Mouse (Mus musculus) midbrain, embryonic 11.5 days (tissue): Measurements from ENCODE around the gene Ccdc47. TPM values are rescaled to one million over a fixed set of nuclear protein-coding genes. Genes with fewer than 3 reads are reported as not detected.

Experiments
- ATAC-seq: fragments of 200-750 bp; cut with Nextera tagmentation; 2 replicates; pipeline ENCODE4 v1.8.0; 2017; ENCODE audit warnings: moderate TSS enrichment, moderate library complexity; ENCODE audit not compliant: low FRiP score
- DNase-seq: peaks from one replicate; pipeline ENCODE4 v3.0.0; 2015; ENCODE audit warnings: low spot score; ENCODE audit errors: missing footprints
- H3K27ac ChIP-seq: fragments of 300-500 bp; sonication (generic); 2 replicates; pipeline ENCODE4 v1.5.1; 2014; ENCODE audit warnings: low read depth, low read length
- H3K27me3 ChIP-seq: fragments of 300-500 bp; sonication (generic); 2 replicates; pipeline ENCODE4 v1.6.1; 2014; ENCODE audit warnings: mild to moderate bottlenecking, low read length, moderate library complexity, mixed read lengths; ENCODE audit not compliant: control insufficient read depth, insufficient read depth
- H3K36me3 ChIP-seq: fragments of 300-500 bp; sonication (generic); 2 replicates; pipeline ENCODE4 v1.6.1; 2014; ENCODE audit warnings: mild to moderate bottlenecking, low read length, moderate library complexity, mixed read lengths; ENCODE audit not compliant: control insufficient read depth, insufficient read depth
- H3K4me1 ChIP-seq: fragments of 300-500 bp; sonication (generic); 2 replicates; pipeline ENCODE4 v1.6.1; 2014; ENCODE audit warnings: low read length; ENCODE audit not compliant: control insufficient read depth, insufficient read depth
- H3K4me2 ChIP-seq: fragments of 300-500 bp; sonication (generic); 2 replicates; pipeline ENCODE4 v1.6.1; 2014; ENCODE audit warnings: mild to moderate bottlenecking, moderate library complexity
- H3K4me3 ChIP-seq: fragments of 300-500 bp; sonication (generic); 2 replicates; pipeline ENCODE4 v1.5.1; 2014; ENCODE audit warnings: low read depth, low read length
- H3K9ac ChIP-seq: fragments of 300-500 bp; sonication (generic); 2 replicates; pipeline ENCODE4 v1.6.1; 2014; ENCODE audit warnings: low read length
- H3K9me3 ChIP-seq: fragments of 300-500 bp; sonication (generic); 2 replicates; pipeline ENCODE4 v1.6.1; 2016; ENCODE audit warnings: low read length; ENCODE audit not compliant: control insufficient read depth
- WGBS: fragments of 180-500 bp; shearing (Covaris S2); extraction: QIAGEN DNeasy Blood & Tissue Kit; methylation state at CpG from one replicate; pipeline ENCODE4 v1.1.7; 2014; 5-methylcytosine and 5-hydroxymethylcytosine counted together
- polyA plus RNA-seq: library from polyadenylated mRNA; unstranded; fragments of >200 nt; fragmentation: Nextera tagmentation; extraction: Ambion mirVana; gene quantifications from 2 replicates; pipeline ENCODE4 v1.2.1, GENCODE M21; 2014

The Ccdc47 gene
- polyA plus RNA-seq, 1 experiment from 2014 or later, result 74.1 TPM

DNA sequence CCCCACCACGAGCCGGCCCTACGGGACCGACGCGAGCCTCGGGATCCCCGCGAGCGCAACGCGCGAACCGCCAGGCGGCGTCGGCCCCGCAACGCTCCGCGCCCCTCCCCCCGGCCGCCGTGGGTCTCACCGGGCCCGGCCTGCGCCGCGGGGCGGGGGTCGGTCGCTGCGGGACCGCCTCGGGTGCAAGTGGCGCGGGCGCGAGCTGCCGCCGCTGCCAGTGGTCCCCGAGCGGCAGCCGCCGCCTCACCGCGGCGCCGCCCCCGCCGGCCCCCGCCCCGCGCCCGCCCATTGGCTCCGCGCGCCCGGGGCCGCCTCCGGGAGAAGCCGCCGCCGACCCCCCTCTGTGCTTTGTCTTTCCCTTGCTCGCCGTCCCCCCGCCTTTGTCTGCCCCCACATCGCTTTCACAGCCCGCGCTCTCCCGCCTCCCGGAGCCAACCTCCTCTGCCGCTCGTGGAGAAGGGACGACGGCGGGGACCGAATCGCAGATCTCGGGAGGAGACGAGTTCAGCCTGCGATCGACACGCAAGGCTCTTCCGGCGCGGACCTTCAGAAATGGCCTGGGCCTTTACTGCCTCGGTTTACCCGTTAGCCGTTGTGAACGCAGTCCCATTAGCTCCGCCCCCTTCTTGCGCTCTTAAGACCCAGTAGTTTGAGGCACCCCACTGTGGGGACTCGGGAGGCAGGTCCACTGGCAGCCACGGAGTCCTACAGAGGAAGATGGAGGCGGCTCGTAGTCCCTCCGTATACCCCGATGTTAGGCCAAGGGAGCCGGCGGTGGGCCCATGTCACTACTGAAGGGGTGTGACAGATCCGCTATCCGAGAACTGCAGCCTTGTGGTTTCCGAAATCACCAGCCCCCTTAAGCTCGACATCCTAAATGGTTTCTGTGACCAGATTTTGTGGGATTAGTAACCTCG, 56.0 kb downstream of the Ccdc47 start:
- Histone ChIP-seq H3K4me1 (peaks cover 22% of the 10 kb centered on the region), H3K36me3 (peaks cover 13% of the 10 kb centered on the region), H3K27me3 (no peaks in the 10 kb centered on the region), H3K4me3 (peak overlapping the region; percentile 83), H3K4me2 (peak overlapping the region; percentile 95), H3K9ac (peak overlapping the region; percentile 97), H3K27ac (peak overlapping the region; percentile 97), H3K9me3 (no peaks in the 10 kb centered on the region)
- WGBS, result under 1% methylated on average over 73 of the region's 106 CpGs
- ATAC-seq, result peak; percentile 79
- peak; percentile 99 for DNase-seq

DNA sequence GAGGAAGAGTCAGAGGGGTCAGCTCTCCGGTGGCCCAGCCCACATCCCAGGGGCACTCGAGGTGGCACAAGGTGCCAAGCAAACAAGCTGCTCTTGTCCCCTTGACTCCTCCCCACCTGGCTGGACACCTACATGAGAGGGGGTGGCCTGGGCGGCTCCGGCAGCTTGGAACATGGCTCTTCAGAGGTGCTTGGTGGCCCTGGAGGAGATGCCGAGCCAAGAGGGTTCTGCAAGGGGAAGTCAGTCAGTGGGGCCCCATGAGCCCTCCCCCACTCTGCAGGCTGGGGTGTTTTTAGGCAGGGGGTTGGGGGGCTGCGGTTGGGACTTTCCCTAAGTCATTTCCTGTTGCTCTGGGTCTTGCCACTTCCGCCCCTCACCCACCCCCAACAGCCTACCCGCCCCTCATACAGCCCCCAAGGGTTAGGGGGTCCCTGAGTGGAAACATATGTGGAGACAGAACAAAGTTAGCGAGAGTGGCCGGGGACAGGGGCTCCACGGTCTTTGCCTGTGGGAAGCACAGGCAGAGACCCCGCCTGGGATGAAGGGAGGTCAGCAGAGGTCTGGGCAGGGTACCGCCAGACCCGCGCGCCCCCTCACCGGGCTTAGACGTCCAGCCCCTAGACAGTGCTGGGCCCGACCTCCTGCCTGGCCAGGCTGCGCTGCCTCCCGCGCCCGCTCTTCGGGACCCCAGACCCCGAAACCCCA, 56.8 kb downstream of the Ccdc47 start:
- Histone ChIP-seq H3K36me3 (peaks cover 13% of the 10 kb centered on the region), H3K4me2 (peak overlapping the region; percentile 95), H3K27me3 (no peaks in the 10 kb centered on the region), H3K9me3 (no peaks in the 10 kb centered on the region), H3K27ac (peak overlapping the region; percentile 97), H3K4me1 (peaks cover 22% of the 10 kb centered on the region), H3K9ac (peak overlapping the region; percentile 97), H3K4me3 (peak overlapping the region; percentile 83)
- DNase-seq (peak; percentile 95), ATAC-seq (peak; percentile 73)
- under 1% methylated on average over 21 of the region's 25 CpGs for WGBS

DNA sequence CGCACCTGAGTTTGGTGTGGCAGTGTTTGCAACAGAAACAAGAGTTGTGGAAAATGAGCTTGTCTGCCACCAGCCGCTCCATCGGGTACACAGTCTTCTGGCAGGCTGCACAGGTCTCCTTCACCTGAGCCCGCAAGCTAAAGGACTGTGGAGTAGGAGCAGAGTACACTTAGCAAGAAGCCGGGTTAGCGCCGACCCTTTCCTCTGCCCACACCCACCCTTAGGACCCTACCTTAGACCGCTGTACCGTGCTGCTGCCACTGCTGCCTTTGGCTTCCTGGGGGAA, 57.3 kb downstream of the Ccdc47 start:
- DNase-seq (peak; percentile 86), ATAC-seq (no peak)

DNA sequence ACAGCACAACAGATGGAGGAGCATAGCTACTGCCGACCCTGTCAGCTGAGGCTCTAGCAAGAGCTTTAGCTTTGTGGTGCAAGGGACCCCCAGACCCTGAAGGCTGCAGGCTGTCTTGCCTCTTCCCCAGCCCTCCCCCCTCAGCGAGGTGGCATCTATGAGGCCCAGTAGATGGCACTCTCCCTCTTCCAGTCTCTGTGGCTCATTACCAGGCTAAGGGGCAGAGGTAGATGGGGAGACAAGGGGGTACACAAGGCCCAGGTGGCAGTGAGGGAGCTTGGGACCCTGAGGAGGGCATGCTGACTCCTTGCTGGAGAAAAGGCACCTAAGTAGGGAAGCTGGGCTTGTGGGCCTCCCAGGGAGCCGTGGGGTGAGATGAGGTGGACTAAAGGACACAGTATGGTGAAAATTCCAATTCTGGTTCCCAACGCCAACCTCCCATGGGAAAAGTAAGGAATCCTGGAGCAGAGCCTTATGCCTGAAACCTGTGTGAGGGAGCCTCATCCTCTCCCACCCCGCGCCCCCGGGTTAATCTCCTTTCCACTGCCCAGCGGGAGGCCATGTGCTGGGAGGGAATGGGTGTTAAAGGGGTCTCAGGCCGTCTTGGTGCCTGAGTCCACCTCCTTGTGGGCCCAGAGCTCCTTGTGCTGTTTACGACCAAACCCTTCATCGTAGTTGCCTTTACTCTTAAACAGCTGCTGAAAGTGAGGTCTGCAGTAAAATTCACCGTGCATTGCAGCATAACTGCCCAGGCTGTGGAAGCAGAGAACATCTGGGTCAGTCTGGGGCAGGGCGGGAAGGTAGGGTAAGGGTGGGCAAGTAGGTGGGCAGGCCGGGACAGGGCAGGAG, 57.8 kb downstream of the Ccdc47 start:
- Histone ChIP-seq H3K4me2 (peak overlapping the region; percentile 95), H3K36me3 (peaks cover 6% of the 10 kb centered on the region), H3K4me1 (peaks cover 22% of the 10 kb centered on the region), H3K27me3 (no peaks in the 10 kb centered on the region), H3K27ac (peak overlapping the region; percentile 97; the same call in 1 of the 2 replicates), H3K9me3 (no peaks in the 10 kb centered on the region), H3K4me3 (peak overlapping the region; percentile 83), H3K9ac (peak overlapping the region; percentile 97)
- ATAC-seq (no peak), DNase-seq (peak; percentile 90)
- 52% methylated on average over 14 of the region's 14 CpGs for WGBS

More for the DNA sequence above, 57.3 kb downstream of the Ccdc47 start:
- H3K4me3 ChIP-seq, result peak overlapping the region; percentile 83
- H3K4me2 ChIP-seq, result peak overlapping the region; percentile 95
- 51% methylated on average over 9 of the region's 9 CpGs for WGBS
- H3K9ac ChIP-seq, result peak overlapping the region; percentile 97
- peak overlapping the region; percentile 97 for H3K27ac ChIP-seq
- H3K4me1 ChIP-seq, result peaks cover 22% of the 10 kb centered on the region
- H3K27me3 ChIP-seq, result no peaks in the 10 kb centered on the region
- H3K36me3 ChIP-seq, result peaks cover 11% of the 10 kb centered on the region
- no peaks in the 10 kb centered on the region for H3K9me3 ChIP-seq

DNA sequence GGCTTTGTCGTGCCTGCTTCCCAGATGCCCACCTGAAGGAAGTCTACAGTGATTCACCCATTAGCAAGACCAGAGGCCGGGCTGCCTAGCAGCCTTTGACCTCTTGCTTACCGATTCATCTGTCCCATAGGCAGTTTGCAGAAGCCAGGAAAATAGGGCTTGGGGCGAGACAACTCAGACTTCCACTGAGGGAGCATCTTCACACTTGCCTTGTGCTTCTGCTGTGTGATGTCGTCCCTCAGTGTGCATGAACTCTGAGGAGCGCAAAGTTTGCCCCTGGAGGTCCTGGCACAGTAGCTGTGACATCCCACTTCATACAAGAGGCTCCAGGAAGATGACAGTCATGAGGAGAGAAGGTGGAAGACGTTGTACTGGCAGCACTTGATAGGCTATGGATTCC, 59.0 kb downstream of the Ccdc47 start:
- H3K27me3 ChIP-seq, result no peaks in the 10 kb centered on the region

DNA sequence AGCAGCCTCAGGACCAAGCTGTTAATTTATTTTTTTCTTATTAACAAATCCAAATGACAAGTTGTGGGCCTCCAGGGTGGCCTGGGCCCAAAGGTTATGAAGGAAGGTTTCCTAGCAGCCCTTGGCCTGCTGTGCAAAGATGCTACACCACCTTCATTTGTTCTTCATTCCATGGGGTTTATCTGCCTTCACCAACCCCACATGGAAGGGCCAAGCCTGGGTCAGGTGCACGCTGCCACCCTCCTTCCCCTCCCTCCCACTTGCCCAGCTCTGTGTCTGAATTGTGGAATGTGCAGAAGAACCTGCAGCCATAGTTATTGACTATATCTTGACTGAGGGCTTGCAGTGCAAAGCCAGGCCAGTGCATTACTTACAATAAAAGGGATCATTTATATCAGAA, 59.9 kb downstream of the Ccdc47 start:
- Histone ChIP-seq H3K27me3 (no peaks in the 10 kb centered on the region), H3K4me3 (no peak overlapping the region), H3K9ac (no peak overlapping the region), H3K36me3 (peaks cover 13% of the 10 kb centered on the region), H3K4me1 (peaks cover 20% of the 10 kb centered on the region), H3K9me3 (no peaks in the 10 kb centered on the region), H3K27ac (no peak overlapping the region), H3K4me2 (no peak overlapping the region)
- DNase-seq (no peak), ATAC-seq (no peak)
- WGBS, result 82% methylated on average over 1 of the region's 1 CpGs

More for the DNA sequence above, 59.0 kb downstream of the Ccdc47 start:
- H3K4me1 ChIP-seq, result peaks cover 22% of the 10 kb centered on the region
- no peak overlapping the region for H3K4me2 ChIP-seq
- DNase-seq (no peak), ATAC-seq (no peak)
- H3K36me3 ChIP-seq, result peaks cover 10% of the 10 kb centered on the region
- no peak overlapping the region for H3K4me3 ChIP-seq
- no peaks in the 10 kb centered on the region for H3K9me3 ChIP-seq
- WGBS, result 89% methylated on average over 7 of the region's 7 CpGs
- no peak overlapping the region for H3K27ac ChIP-seq
- no peak overlapping the region for H3K9ac ChIP-seq

DNA sequence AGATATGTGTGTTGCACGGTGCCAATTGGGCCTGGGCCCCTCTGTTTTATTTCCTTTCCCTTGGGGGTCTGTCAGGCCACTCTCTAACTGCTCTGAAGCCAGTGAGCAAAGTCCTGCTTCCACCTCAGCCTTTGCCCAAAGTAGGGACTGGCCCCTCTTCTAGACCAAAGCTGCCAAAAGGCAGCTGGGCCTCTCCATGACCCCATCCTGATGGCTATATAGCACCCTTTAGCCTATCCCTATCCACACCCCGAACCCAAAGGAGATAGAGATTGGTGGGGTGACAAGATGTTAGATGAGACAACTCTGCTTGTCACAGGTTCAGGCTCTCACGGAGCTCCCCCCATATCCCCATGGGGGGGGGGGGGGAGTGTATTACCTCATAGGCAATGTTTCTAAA, 60.4 kb downstream of the Ccdc47 start:
- DNase-seq (peak; percentile 82), ATAC-seq (no peak)
- H3K4me3 ChIP-seq, result no peak overlapping the region
- H3K9ac ChIP-seq, result no peak overlapping the region
- WGBS, result 78% methylated on average over 3 of the region's 3 CpGs
- H3K27me3 ChIP-seq, result no peaks in the 10 kb centered on the region
- H3K27ac ChIP-seq, result no peak overlapping the region
- no peaks in the 10 kb centered on the region for H3K9me3 ChIP-seq
- H3K36me3 ChIP-seq, result peaks cover 16% of the 10 kb centered on the region
- H3K4me2 ChIP-seq, result no peak overlapping the region
- peaks cover 15% of the 10 kb centered on the region for H3K4me1 ChIP-seq

DNA sequence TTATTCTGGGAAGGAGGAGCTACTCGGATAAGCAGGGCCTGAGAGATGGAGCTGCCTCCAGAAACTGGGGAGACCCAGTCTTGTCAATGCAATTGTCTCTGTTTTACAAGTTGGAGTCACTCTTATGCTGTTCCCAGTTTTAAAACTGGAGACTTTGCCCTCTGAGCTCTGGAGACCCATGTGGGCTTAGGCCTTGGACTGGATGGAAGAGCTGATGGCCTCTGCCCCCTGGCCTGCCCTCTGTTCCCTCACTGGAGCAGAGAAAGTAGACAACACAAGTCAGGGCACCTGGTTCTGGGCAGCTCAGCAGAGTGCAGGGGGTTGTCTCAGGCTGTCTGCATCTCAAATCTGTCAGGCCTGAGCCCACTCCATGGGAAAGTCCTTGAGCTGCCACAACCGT, 61.4 kb downstream of the Ccdc47 start:
- Histone ChIP-seq H3K9me3 (no peaks in the 10 kb centered on the region), H3K4me1 (peaks cover 12% of the 10 kb centered on the region), H3K9ac (no peak overlapping the region), H3K4me2 (no peak overlapping the region), H3K27ac (no peak overlapping the region), H3K36me3 (peaks cover 21% of the 10 kb centered on the region), H3K27me3 (no peaks in the 10 kb centered on the region), H3K4me3 (no peak overlapping the region)
- ATAC-seq (no peak), DNase-seq (peak; percentile 75)
- 74% methylated on average over 2 of the region's 2 CpGs for WGBS
